Mouse (Mus musculus): ENCODE measurements around the gene Catsperd. TPM values are rescaled to one million over a fixed set of nuclear protein-coding genes. Genes with fewer than 3 reads are reported as not detected.
A peak's percentile ranks its signal among the peaks of the same experiment; 100 is the strongest.

Gene Catsperd
- total and polyA plus RNA-seq, 3 experiments, result 0.46 to 1.1 TPM; not detected in 1

DNA sequence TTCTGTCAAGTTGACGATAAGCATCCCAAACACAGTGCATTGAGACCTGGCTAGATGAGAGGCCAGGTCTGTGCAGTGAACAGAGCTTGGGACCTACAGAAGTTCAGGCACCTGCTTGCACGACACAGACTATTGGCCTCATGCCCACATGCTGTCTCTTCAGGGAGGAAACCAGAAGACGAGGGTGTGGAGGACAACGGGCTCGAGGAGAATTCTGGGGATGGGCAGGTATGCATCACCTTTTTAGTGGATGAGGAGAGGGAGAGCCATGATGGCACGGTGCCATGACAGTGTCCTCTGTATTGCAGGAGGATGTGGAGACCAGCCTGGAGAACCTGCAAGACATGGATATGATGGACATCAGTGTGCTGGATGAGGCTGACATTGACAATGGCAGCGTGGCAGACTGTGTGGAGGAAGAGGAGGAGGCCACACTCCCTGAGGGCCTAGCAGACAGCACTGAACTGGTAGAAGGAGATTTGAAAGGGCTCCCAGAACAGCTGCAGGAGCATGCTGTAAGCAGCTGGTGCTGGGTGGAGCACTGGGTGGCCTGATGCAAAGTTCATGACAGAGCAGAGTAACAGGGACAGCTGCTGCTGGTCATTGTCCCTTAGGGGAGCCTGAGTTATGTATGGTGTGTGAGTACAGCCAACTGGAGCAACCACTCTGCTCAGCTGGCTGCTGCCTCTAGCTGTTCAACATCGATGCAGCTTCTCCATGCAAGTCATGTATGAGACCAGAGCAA is 34.2 kb upstream of the Catsperd start:
- Histone ChIP-seq H3K27ac (ENCODE audit: control insufficient read depth, low read depth, low read length) (no peak overlapping the region), H3K27me3 (ENCODE audit: control insufficient read depth in 1 of 2, insufficient read depth in 2 of 2, low read length in 2 of 2) (no peaks in the 10 kb centered on the region), H3K79me2 (ENCODE audit: control insufficient read depth, insufficient read depth, low read length, poor library complexity) (peaks cover 25% of the 10 kb centered on the region), H3K4me1 (ENCODE audit: control insufficient read depth in 1 of 2, insufficient read depth in 2 of 2, low read length in 2 of 2) (no peaks in the 10 kb centered on the region), H3K36me3 (ENCODE audit: control insufficient read depth in 1 of 2, insufficient read depth in 2 of 2, low read length in 2 of 2) (peaks cover 0 to 26% of the 10 kb centered on the region in 2 experiments; a peak in 2 of 4 replicates), H3K9me3 (replicated peaks; ENCODE audit: insufficient read depth, low read length) (no peaks in the 10 kb centered on the region), H3K4me3 (ENCODE audit: control insufficient read depth in 1 of 2, insufficient read depth in 1 of 2, low read depth in 2 of 2, low read length in 2 of 2) (no peak overlapping the region), H3K9ac (ENCODE audit: control insufficient read depth, low read depth, low read length, poor library complexity, severe bottlenecking) (no peak overlapping the region)
- no peak for DNase-seq (ENCODE audit: low read depth, low spot score)
- TF ChIP-seq USF1 (IDR thresholded peaks at IDR 0.05; ENCODE audit: low read depth, low read length) (no peak), CHD1 (IDR thresholded peaks at IDR 0.05; ENCODE audit: low read depth, low read length) (no peak), MXI1 (IDR thresholded peaks at IDR 0.05; ENCODE audit: low read depth, low read length) (no peak), EP300 (IDR thresholded peaks at IDR 0.05; ENCODE audit: low read depth in 1 of 2, low read length in 2 of 2) (no peak)

DNA sequence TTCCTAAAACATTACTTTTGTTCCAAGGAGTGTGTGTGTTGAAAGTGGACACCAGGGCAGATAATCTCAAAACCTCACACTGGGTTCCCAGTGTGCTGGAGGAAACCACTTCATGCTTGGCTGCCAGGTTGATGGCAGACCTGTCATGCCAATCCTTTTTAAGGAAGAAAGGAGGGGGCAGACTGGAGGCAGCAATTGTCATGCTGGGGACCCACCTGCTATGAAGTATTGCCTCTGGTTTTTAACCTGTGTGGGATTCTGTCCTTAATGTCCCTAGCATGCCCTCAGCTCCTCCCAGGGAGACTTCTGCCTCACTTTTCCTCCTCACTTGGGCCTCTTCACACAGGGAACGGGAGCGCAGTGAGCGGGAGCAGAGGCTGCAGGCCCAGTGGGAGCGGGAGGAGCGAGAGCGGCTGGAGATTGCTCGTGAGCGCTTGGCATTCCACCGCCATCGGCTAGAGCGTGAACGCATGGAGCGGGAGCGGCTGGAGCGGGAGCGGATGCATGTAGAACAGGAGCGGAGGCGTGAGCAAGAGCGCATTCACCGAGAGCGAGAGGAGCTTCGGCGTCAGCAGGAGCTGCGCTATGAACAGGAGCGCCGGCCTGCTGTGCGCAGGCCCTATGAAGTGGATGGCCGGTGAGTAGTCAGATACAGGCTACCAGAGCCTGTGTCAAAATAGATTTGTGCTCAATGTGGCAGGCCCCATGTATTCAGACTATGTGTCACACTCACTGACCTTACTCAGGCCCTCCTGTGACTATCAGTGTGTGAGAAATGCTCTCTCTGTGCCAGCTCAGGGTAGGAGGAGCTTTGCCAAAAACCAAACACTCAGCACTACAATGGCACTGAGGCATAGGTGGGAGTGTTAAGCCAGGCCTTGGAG is 24.5 kb upstream of the Catsperd start:
- H3K27me3 ChIP-seq (ENCODE audit: control insufficient read depth in 1 of 2, insufficient read depth in 2 of 2, low read length in 2 of 2), result no peaks in the 10 kb centered on the region
- H3K79me2 ChIP-seq (ENCODE audit: control insufficient read depth, insufficient read depth, low read length, poor library complexity), result peaks cover 7% of the 10 kb centered on the region
- DNase-seq (ENCODE audit: low read depth, low spot score), result no peak
- TF ChIP-seq UBTF (IDR thresholded peaks at IDR 0.05; ENCODE audit: borderline replicate concordance, insufficient read depth, low read depth, low read length) (no peak), MXI1 (IDR thresholded peaks at IDR 0.05; ENCODE audit: low read depth, low read length) (no peak), GATA1 (IDR thresholded peaks at IDR 0.05; ENCODE audit: low read depth, low read length) (no peak), POLR2A (IDR thresholded peaks at IDR 0.05; ENCODE audit: control insufficient read depth in 1 of 2, insufficient read depth in 1 of 2, low read depth in 1 of 2, low read length in 2 of 2, poor library complexity in 1 of 2) (0 out of 4 replicates have a peak, but pooled peaks of 1 of the 2 experiments have one; percentile 23), MEF2A (IDR thresholded peaks at IDR 0.05; ENCODE audit: extremely low read depth, insufficient replicate concordance, low read depth, low read length, poor library complexity, severe bottlenecking) (no peak), MAX (IDR thresholded peaks at IDR 0.05; ENCODE audit: low read length) (no peak), ZKSCAN1 (IDR thresholded peaks at IDR 0.05; ENCODE audit: low read depth, low read length) (no peak), POLR2AphosphoS2 (IDR thresholded peaks at IDR 0.05; ENCODE audit: low read length) (0 out of 2 replicates have a peak, but pooled peaks have one; percentile 1), KAT2A (conservative IDR thresholded peaks at IDR 0.05; ENCODE audit: low read depth, low read length) (no peak), MYC (IDR thresholded peaks at IDR 0.05; ENCODE audit: low read depth, low read length) (no peak), CHD2 (IDR thresholded peaks at IDR 0.05; ENCODE audit: low read length) (no peak), ETS1 (IDR thresholded peaks at IDR 0.05; ENCODE audit: low read depth, low read length) (no peak)
- H3K9ac ChIP-seq (ENCODE audit: control insufficient read depth, low read depth, low read length, poor library complexity, severe bottlenecking), result no peak overlapping the region
- H3K27ac ChIP-seq (ENCODE audit: control insufficient read depth, low read depth, low read length), result no peak overlapping the region
- H3K4me3 ChIP-seq (ENCODE audit: control insufficient read depth in 1 of 2, insufficient read depth in 1 of 2, low read depth in 2 of 2, low read length in 2 of 2), result no peak overlapping the region
- peaks cover 3 to 21% of the 10 kb centered on the region in 2 experiments for H3K36me3 ChIP-seq (ENCODE audit: control insufficient read depth in 1 of 2, insufficient read depth in 2 of 2, low read length in 2 of 2)
- H3K4me1 ChIP-seq (ENCODE audit: control insufficient read depth in 1 of 2, insufficient read depth in 2 of 2, low read length in 2 of 2), result no peaks in the 10 kb centered on the region; a peak in 1 of 4 replicates
- H3K9me3 ChIP-seq (replicated peaks; ENCODE audit: insufficient read depth, low read length), result no peaks in the 10 kb centered on the region

All from MEL (cell line).